Mouse (Mus musculus) hematopoietic stem cell, adult 5-6 weeks (primary cell): ENCODE data around the gene Glis1. TPM values are rescaled to one million over a fixed set of nuclear protein-coding genes. Genes with fewer than 3 reads are reported as not detected.

Source experiments
- ATAC-seq, 2 experiments: fragments of 125-278 bp in 1 of 2; replicated peaks in 1 of 2; 2 replicates each; pipeline ENCODE4 v1.8.0; 2016 to 2017; ENCODE audit warnings: inconsistent platforms in 2 of 2, mild to moderate bottlenecking in 2 of 2, moderate number of reproducible peaks in 2 of 2, low read depth in 1 of 2, moderate TSS enrichment in 1 of 2; ENCODE audit not compliant: low FRiP score in 2 of 2, poor library complexity in 2 of 2, severe bottlenecking in 2 of 2, insufficient read depth in 1 of 2, low TSS enrichment in 1 of 2
- total RNA-seq: library from RNA; stranded (forward); fragments of 172-1452, 232-1000 nt; gene quantifications from 2 replicates; pipeline ENCODE4 v1.2.3, GENCODE M21; 2017

The Glis1 gene
- total RNA-seq, 1 experiment from 2014 or later, result not detected

- ATAC-seq, result no peak
These were observed 8.6 kb downstream of the Glis1 start for GRCm38 (mm10) chr4:107442891-107443483.

- ATAC-seq, result no peak
These were observed 9.2 kb downstream of the Glis1 start for GRCm38 (mm10) chr4:107443621-107444020.

GRCm38 (mm10) chr4:107448481-107448880 lies 14.1 kb downstream of the Glis1 start:
- no peak for ATAC-seq

GRCm38 (mm10) chr4:107449519-107449918 lies 15.1 kb downstream of the Glis1 start:
- no peak for ATAC-seq

- ATAC-seq, result no peak
These were observed 18.1 kb downstream of the Glis1 start for GRCm38 (mm10) chr4:107452266-107453015.

- ATAC-seq, result peak; percentile 56 to 82; a peak in 3 of 4 replicates
These were observed 19.0 kb downstream of the Glis1 start for GRCm38 (mm10) chr4:107453141-107453984.

- peak; percentile 18 to 58; a peak in 3 of 4 replicates for ATAC-seq
These were observed 23.2 kb downstream of the Glis1 start for GRCm38 (mm10) chr4:107457602-107458001.

GRCm38 (mm10) chr4:107458907-107459306 lies 24.5 kb downstream of the Glis1 start:
- no peak for ATAC-seq

GRCm38 (mm10) chr4:107459461-107459860 lies 25.1 kb downstream of the Glis1 start:
- ATAC-seq, result no peak

GRCm38 (mm10) chr4:107460468-107460867 lies 26.1 kb downstream of the Glis1 start:
- no peak for ATAC-seq

- no peak for ATAC-seq
These were observed 33.4 kb downstream of the Glis1 start for GRCm38 (mm10) chr4:107467831-107468230.

- no peak for ATAC-seq
These were observed 33.9 kb downstream of the Glis1 start for GRCm38 (mm10) chr4:107468264-107468663.

- ATAC-seq, result no peak
These were observed 34.4 kb downstream of the Glis1 start for GRCm38 (mm10) chr4:107468768-107469167.

- ATAC-seq, result no peak
These were observed 41.9 kb downstream of the Glis1 start for GRCm38 (mm10) chr4:107476266-107476665.

- ATAC-seq, result no peak
These were observed 44.6 kb downstream of the Glis1 start for GRCm38 (mm10) chr4:107479015-107479414.

- no peak for ATAC-seq
These were observed 48.1 kb downstream of the Glis1 start for GRCm38 (mm10) chr4:107482541-107482940.

GRCm38 (mm10) chr4:107483556-107484220 lies 49.3 kb downstream of the Glis1 start:
- ATAC-seq, result no peak

- no peak for ATAC-seq
These were observed 49.8 kb downstream of the Glis1 start for GRCm38 (mm10) chr4:107484221-107484575.
